ENCODE assay signal across 15 mouse cellular contexts in the genomic region with DNA sequence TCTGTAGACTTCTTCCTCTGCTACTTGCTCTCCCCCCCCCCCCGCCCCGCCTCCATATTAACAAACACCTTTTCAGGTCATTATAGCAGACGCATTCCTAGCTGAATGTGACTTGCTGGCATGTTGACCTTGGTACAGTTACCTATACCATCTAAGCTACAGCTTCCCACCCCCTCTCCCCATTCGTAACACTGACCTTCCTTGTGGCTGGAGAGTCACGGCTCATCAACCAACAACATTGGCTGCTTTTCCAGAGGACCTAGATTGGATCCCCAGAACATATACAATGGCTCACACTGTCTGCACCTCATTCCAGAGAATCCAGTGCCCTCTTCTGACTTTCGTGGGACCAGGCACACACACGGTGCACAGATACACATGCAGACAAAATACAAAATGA. TPM values are rescaled to one million over a fixed set of nuclear protein-coding genes. Genes with fewer than 3 reads are reported as not detected.
A peak's percentile ranks its signal among the peaks of the same experiment; 100 is the strongest.
DNase-seq lines count a peak whose midpoint lies in the region; ATAC-seq and TF ChIP-seq lines count a peak whose summit lies in the region.
"Had no signal": no experiment of that assay in that cellular context is flagged by ENCODE, and none has a peak within 500 bp of the region (broad histone marks: within the 10 kb centered on the region; RNA-seq: fewer than 3 reads in every experiment).

No protein-coding gene starts in this region.

- TF ChIP-seq CTCF in lung, embryonic 14.5 days (IDR thresholded peaks at IDR 0.05; ENCODE audit: low read depth) = no peak
- TF ChIP-seq CTCF in stomach, postnatal 0 days (IDR thresholded peaks at IDR 0.05; ENCODE audit: low read depth) = no peak

- TF ChIP-seq EP300 in stomach, postnatal 0 days (optimal IDR thresholded peaks at IDR 0.05) = no peak

- peak overlapping the region; percentile 85; the same call in 1 of the 2 replicates for H3K27ac ChIP-seq in forebrain, embryonic 12.5 days
- H3K27ac ChIP-seq in forebrain, embryonic 15.5 days (replicated peaks) = no peak overlapping the region
- H3K27ac ChIP-seq in lung, embryonic 14.5 days (ENCODE audit: low read depth) = peak overlapping the region; percentile 63
- H3K27ac ChIP-seq in stomach, embryonic 16.5 days (ENCODE audit: low read length) = peak overlapping the region; percentile 11; the same call in 1 of the 2 replicates
- H3K27ac ChIP-seq in stomach, postnatal 0 days (replicated peaks) = no peak overlapping the region
- no peak overlapping the region for H3K27ac ChIP-seq in liver, embryonic 12.5 days

- no peak overlapping the region for H3K4me2 ChIP-seq in forebrain, embryonic 12.5 days
- no peak overlapping the region for H3K4me2 ChIP-seq in forebrain, embryonic 15.5 days (replicated peaks)
- no peak overlapping the region for H3K4me2 ChIP-seq in lung, embryonic 14.5 days
- no peak overlapping the region for H3K4me2 ChIP-seq in stomach, embryonic 16.5 days (ENCODE audit: low read depth, low read length)
- H3K4me2 ChIP-seq in stomach, postnatal 0 days (replicated peaks; ENCODE audit: low read depth) = no peak overlapping the region
- no peak overlapping the region for H3K4me2 ChIP-seq in liver, embryonic 12.5 days

- ATAC-seq in forebrain, embryonic 12.5 days (ENCODE audit: low FRiP score) = no peak
- no peak for ATAC-seq in forebrain, embryonic 15.5 days (replicated peaks)
- ATAC-seq in lung, embryonic 14.5 days (ENCODE audit: insufficient read depth) = no peak
- no peak for ATAC-seq in stomach, embryonic 16.5 days (ENCODE audit: insufficient read depth, low FRiP score)
- ATAC-seq in stomach, postnatal 0 days (ENCODE audit: low FRiP score, low TSS enrichment) = no peak
- ATAC-seq in liver, embryonic 12.5 days = no peak
- ATAC-seq in granulocyte monocyte progenitor cell, adult 5-6 weeks (replicated peaks; ENCODE audit: poor library complexity, severe bottlenecking) = no peak

- no peaks in the 10 kb centered on the region for H3K27me3 ChIP-seq in forebrain, embryonic 12.5 days
- no peaks in the 10 kb centered on the region for H3K27me3 ChIP-seq in forebrain, embryonic 15.5 days
- H3K27me3 ChIP-seq in lung, embryonic 14.5 days (ENCODE audit: insufficient read depth, low read length) = no peaks in the 10 kb centered on the region
- H3K27me3 ChIP-seq in stomach, embryonic 16.5 days (ENCODE audit: control insufficient read depth, insufficient read depth, low read length) = no peaks in the 10 kb centered on the region
- H3K27me3 ChIP-seq in stomach, postnatal 0 days (ENCODE audit: control insufficient read depth, insufficient read depth, low read length) = no peaks in the 10 kb centered on the region
- H3K27me3 ChIP-seq in liver, embryonic 12.5 days (replicated peaks) = peaks cover 23% of the 10 kb centered on the region

- H3K4me3 ChIP-seq in forebrain, embryonic 12.5 days (replicated peaks) = no peak overlapping the region
- no peak overlapping the region for H3K4me3 ChIP-seq in forebrain, embryonic 15.5 days
- no peak overlapping the region for H3K4me3 ChIP-seq in lung, embryonic 14.5 days (ENCODE audit: low read depth, low read length)
- no peak overlapping the region for H3K4me3 ChIP-seq in stomach, embryonic 16.5 days (replicated peaks; ENCODE audit: low read length)
- no peak overlapping the region for H3K4me3 ChIP-seq in stomach, postnatal 0 days (ENCODE audit: low read depth, low read length)
- H3K4me3 ChIP-seq in liver, embryonic 12.5 days = no peak overlapping the region

- DNase-seq in lung, embryonic 14.5 days = no peak
- DNase-seq in lung, postnatal 25 days (ENCODE audit: low spot score) = no peak
- DNase-seq in stomach, postnatal 0 days (ENCODE audit: low spot score) = no peak
- DNase-seq: cerebellum, adult 11 months; cerebellum, postnatal 25 days; gastrocnemius, postnatal 10 days; kidney, adult 9 months; layer of hippocampus, adult 9-11 months; retina, postnatal 1 day; thymus, adult 18-20 months had no signal

- H3K4me1 ChIP-seq in forebrain, embryonic 12.5 days = peaks cover 60% of the 10 kb centered on the region
- peaks cover 30% of the 10 kb centered on the region for H3K4me1 ChIP-seq in forebrain, embryonic 15.5 days
- H3K4me1 ChIP-seq in lung, embryonic 14.5 days (ENCODE audit: insufficient read depth) = no peaks in the 10 kb centered on the region
- H3K4me1 ChIP-seq in stomach, embryonic 16.5 days (ENCODE audit: control insufficient read depth, insufficient read depth, low read length) = no peaks in the 10 kb centered on the region; the same call in 1 of the 2 replicates
- H3K4me1 ChIP-seq in stomach, postnatal 0 days (replicated peaks; ENCODE audit: control insufficient read depth, insufficient read depth) = no peaks in the 10 kb centered on the region
- peaks cover 23% of the 10 kb centered on the region; the same call in 1 of the 2 replicates for H3K4me1 ChIP-seq in liver, embryonic 12.5 days

- no peaks in the 10 kb centered on the region for H3K36me3 ChIP-seq in forebrain, embryonic 12.5 days (replicated peaks)
- no peaks in the 10 kb centered on the region for H3K36me3 ChIP-seq in forebrain, embryonic 15.5 days
- no peaks in the 10 kb centered on the region for H3K36me3 ChIP-seq in lung, embryonic 14.5 days (ENCODE audit: insufficient read depth)
- no peaks in the 10 kb centered on the region for H3K36me3 ChIP-seq in stomach, embryonic 16.5 days (ENCODE audit: control insufficient read depth, insufficient read depth, low read length)
- H3K36me3 ChIP-seq in stomach, postnatal 0 days (ENCODE audit: control insufficient read depth, insufficient read depth, low read length) = no peaks in the 10 kb centered on the region
- H3K36me3 ChIP-seq in liver, embryonic 12.5 days = no peaks in the 10 kb centered on the region

- no peaks in the 10 kb centered on the region for H3K9me3 ChIP-seq in forebrain, embryonic 12.5 days
- no peaks in the 10 kb centered on the region for H3K9me3 ChIP-seq in forebrain, embryonic 15.5 days
- H3K9me3 ChIP-seq in lung, embryonic 14.5 days (ENCODE audit: low read depth, low read length) = no peaks in the 10 kb centered on the region
- H3K9me3 ChIP-seq in stomach, embryonic 16.5 days (replicated peaks; ENCODE audit: control insufficient read depth, low read length) = no peaks in the 10 kb centered on the region
- H3K9me3 ChIP-seq in stomach, postnatal 0 days (ENCODE audit: control insufficient read depth, low read length) = no peaks in the 10 kb centered on the region
- H3K9me3 ChIP-seq in liver, embryonic 12.5 days (replicated peaks) = no peaks in the 10 kb centered on the region

- H3K9ac ChIP-seq in forebrain, embryonic 12.5 days = no peak overlapping the region
- no peak overlapping the region for H3K9ac ChIP-seq in forebrain, embryonic 15.5 days (replicated peaks)
- no peak overlapping the region for H3K9ac ChIP-seq in lung, embryonic 14.5 days
- no peak overlapping the region for H3K9ac ChIP-seq in stomach, embryonic 16.5 days (ENCODE audit: low read length)
- no peak overlapping the region for H3K9ac ChIP-seq in stomach, postnatal 0 days (ENCODE audit: low read length)
- no peak overlapping the region for H3K9ac ChIP-seq in liver, embryonic 12.5 days

- 67% methylated on average over 6 of the region's 7 CpGs for WGBS in forebrain, embryonic 12.5 days
- WGBS in forebrain, embryonic 15.5 days = 74% methylated on average over 7 of the region's 7 CpGs
- WGBS in lung, embryonic 14.5 days = 47% methylated on average over 7 of the region's 7 CpGs
- WGBS in stomach, embryonic 16.5 days = 68% methylated on average over 7 of the region's 7 CpGs
- 73% methylated on average over 7 of the region's 7 CpGs for WGBS in stomach, postnatal 0 days
- WGBS in liver, embryonic 12.5 days (ENCODE audit: insufficient replicate concordance) = 71% methylated on average over 6 of the region's 7 CpGs

RNA-seq across cellular contexts. Expression of gene Cuedc1, which starts 27.6 kb away (rescaled TPM):
- 41.1 and 42.5 TPM in 2 replicates for polyA plus RNA-seq in forebrain, embryonic 12.5 days (2016; fragmentation: Nextera tagmentation; extraction: Ambion mirVana)
- 39.2 and 43.4 TPM in 2 replicates for polyA plus RNA-seq in forebrain, embryonic 15.5 days (2015; fragmentation: Nextera tagmentation; extraction: Ambion mirVana)
- 14.1 and 16.8 TPM in 2 replicates for polyA plus RNA-seq in lung, embryonic 14.5 days (2014; fragmentation: Nextera tagmentation; extraction: Ambion mirVana)
- polyA plus RNA-seq in stomach, embryonic 16.5 days (2015; fragmentation: Nextera tagmentation; extraction: Ambion mirVana) = 11.3 and 11.5 TPM in 2 replicates
- 12.8 and 13.7 TPM in 2 replicates for polyA plus RNA-seq in stomach, postnatal 0 days (2015; fragmentation: Nextera tagmentation; extraction: Ambion mirVana)
- 3.4 and 4.6 TPM in 2 replicates for polyA plus RNA-seq in liver, embryonic 12.5 days (2016; fragmentation: Nextera tagmentation; extraction: Ambion mirVana)
- 0.92 and 1.1 TPM in 2 replicates for total RNA-seq in granulocyte monocyte progenitor cell, adult 5-6 weeks (2014; fragmentation: Nextera tagmentation)
- 1.5 and 1.6 TPM in 2 replicates for total RNA-seq in granulocyte monocyte progenitor cell, adult 5-6 weeks (2017)

RNA-seq across cellular contexts. Expression of gene Vezf1, which starts 57.4 kb away (rescaled TPM):
- polyA plus RNA-seq in forebrain, embryonic 12.5 days (2016; fragmentation: Nextera tagmentation; extraction: Ambion mirVana) = 84.8 and 91.5 TPM in 2 replicates
- 60.6 and 61.4 TPM in 2 replicates for polyA plus RNA-seq in forebrain, embryonic 15.5 days (2015; fragmentation: Nextera tagmentation; extraction: Ambion mirVana)
- polyA plus RNA-seq in lung, embryonic 14.5 days (2014; fragmentation: Nextera tagmentation; extraction: Ambion mirVana) = 44.5 and 46.8 TPM in 2 replicates
- 28.5 and 30.5 TPM in 2 replicates for polyA plus RNA-seq in stomach, embryonic 16.5 days (2015; fragmentation: Nextera tagmentation; extraction: Ambion mirVana)
- polyA plus RNA-seq in stomach, postnatal 0 days (2015; fragmentation: Nextera tagmentation; extraction: Ambion mirVana) = 15.9 and 18.1 TPM in 2 replicates
- 14.6 TPM in 2 replicates for polyA plus RNA-seq in liver, embryonic 12.5 days (2016; fragmentation: Nextera tagmentation; extraction: Ambion mirVana)
- 28.2 and 32.0 TPM in 2 replicates for total RNA-seq in granulocyte monocyte progenitor cell, adult 5-6 weeks (2014; fragmentation: Nextera tagmentation)
- total RNA-seq in granulocyte monocyte progenitor cell, adult 5-6 weeks (2017) = 14.3 and 15.8 TPM in 2 replicates

Comparison
In these comparisons a context has a peak if more than half of its experiments do, and no peak if none do; other contexts are left out.
1. H3K27ac ChIP-seq: peak in forebrain, embryonic 12.5 days (single experiment), lung, embryonic 14.5 days (single experiment) and stomach, embryonic 16.5 days (single experiment); none in forebrain, embryonic 15.5 days (single experiment), stomach, postnatal 0 days (single experiment) and liver, embryonic 12.5 days (single experiment).